Mouse (Mus musculus) T-helper 17 cell (primary cell): ENCODE results near the gene Slc25a11.

ENCODE experiments used
- in situ Hi-C, 2 experiments: fragments of 300-600 bp; cut with MboI, MseI; formaldehyde crosslinking; loops; 1 replicate in 1 of 2; 2 replicates in 1 of 2; pipeline ENCODE4 v1.15.1; 2025; ENCODE audit warnings: high pct_unique_total_duplicates in 2 of 2

The Slc25a11 gene

GRCm38 (mm10) chr11:70635601-70636000 lies 11.7 kb downstream of the Slc25a11 start:
- in situ Hi-C loops, result loop anchor here in 1 of 2 experiments (25.0 kb wide), 1 partner anchor 127 kb away; the partner anchor contains the start of gene Zfp3

- in situ Hi-C loops, result loop anchor here in 1 of 2 experiments (25.0 kb wide), 1 partner anchor 132 kb away; the partner anchor contains the start of gene Zfp3
These were observed 17.1 kb downstream of the Slc25a11 start for GRCm38 (mm10) chr11:70630129-70630528.

GRCm38 (mm10) chr11:70629557-70629956 lies 17.7 kb downstream of the Slc25a11 start:
- in situ Hi-C loops, result loop anchor here in 1 of 2 experiments (25.0 kb wide), 1 partner anchor 133 kb away; the partner anchor contains the start of gene Zfp3

- in situ Hi-C loops, result loop anchor here in 1 of 2 experiments (25.0 kb wide), 1 partner anchor 134 kb away; the partner anchor contains the start of gene Zfp3
These were observed 18.8 kb downstream of the Slc25a11 start for GRCm38 (mm10) chr11:70628431-70628830.

- in situ Hi-C loops, result loop anchor here in 1 of 2 experiments (25.0 kb wide), 1 partner anchor 135 kb away; the partner anchor contains the start of gene Zfp3
These were observed 20.4 kb downstream of the Slc25a11 start for GRCm38 (mm10) chr11:70626877-70627276.

GRCm38 (mm10) chr11:70625473-70625872 lies 21.8 kb downstream of the Slc25a11 start:
- in situ Hi-C loops, result loop anchor here in 1 of 2 experiments (25.0 kb wide), 1 partner anchor 137 kb away; the partner anchor contains the start of gene Zfp3

GRCm38 (mm10) chr11:70623053-70623742 lies 24.1 kb downstream of the Slc25a11 start:
- in situ Hi-C loops, result no loop called here

- in situ Hi-C loops, result no loop called here
These were observed 25.1 kb downstream of the Slc25a11 start for GRCm38 (mm10) chr11:70621972-70622814.

- in situ Hi-C loops, result loop anchor here (5.0 kb wide), 2 partner anchors 133 to 182 kb away; no protein-coding TSS in a partner anchor
These were observed 28.2 kb downstream of the Slc25a11 start, which contains the start of gene Chrne for GRCm38 (mm10) chr11:70619101-70619500. Gene Chrne (minus strand): TSS chr11:70619216.

- in situ Hi-C loops, result loop anchor here (5.0 kb wide), 2 partner anchors 137 to 178 kb away; no protein-coding TSS in a partner anchor
These were observed 31.7 kb downstream of the Slc25a11 start, which contains the start of gene 4930544D05Rik for GRCm38 (mm10) chr11:70615516-70616093. Gene 4930544D05Rik (plus strand): TSS chr11:70615848.

- in situ Hi-C loops, result loop anchor here (5.0 kb wide), 2 partner anchors 137 to 178 kb away; no protein-coding TSS in a partner anchor
These were observed 32.2 kb downstream of the Slc25a11 start for GRCm38 (mm10) chr11:70615074-70615473.

GRCm38 (mm10) chr11:70612505-70612904 lies 34.8 kb downstream of the Slc25a11 start:
- in situ Hi-C loops, result loop anchor here in 1 of 2 experiments (5.0 kb wide), 1 partner anchor 70 kb away; the partner anchor contains the start of gene Pld2

- in situ Hi-C loops, result loop anchor here in 1 of 2 experiments (5.0 kb wide), 1 partner anchor 68 kb away; the partner anchor contains the start of gene Pld2
These were observed 36.5 kb downstream of the Slc25a11 start for GRCm38 (mm10) chr11:70610752-70611151.

- in situ Hi-C loops, result loop anchor here in 1 of 2 experiments (5.0 kb wide), 2 partner anchors 66 to 196 kb away; partner anchors contain the start of genes Pelp1 and Pld2
These were observed 38.8 kb downstream of the Slc25a11 start for GRCm38 (mm10) chr11:70608381-70609066.

GRCm38 (mm10) chr11:70607611-70608010 lies 39.7 kb downstream of the Slc25a11 start:
- in situ Hi-C loops, result loop anchor here in 1 of 2 experiments (5.0 kb wide), 2 partner anchors 65 to 195 kb away; partner anchors contain the start of genes Pelp1 and Pld2

- in situ Hi-C loops, result loop anchor here in 1 of 2 experiments (5.0 kb wide), 2 partner anchors 64 to 194 kb away; partner anchors contain the start of genes Pelp1 and Pld2
These were observed 40.6 kb downstream of the Slc25a11 start for GRCm38 (mm10) chr11:70606717-70607116.

- in situ Hi-C loops, result loop anchor here in 1 of 2 experiments (5.0 kb wide), 2 partner anchors 63 to 193 kb away; partner anchors contain the start of genes Pelp1 and Pld2
These were observed 42.2 kb downstream of the Slc25a11 start for GRCm38 (mm10) chr11:70605024-70605566.

- in situ Hi-C loops, result no loop called here
These were observed 48.8 kb downstream of the Slc25a11 start for GRCm38 (mm10) chr11:70598451-70598953.

GRCm38 (mm10) chr11:70597301-70597700 lies 50.0 kb downstream of the Slc25a11 start:
- in situ Hi-C loops, result no loop called here
